Mouse (Mus musculus): ENCODE data around the gene Tyr.

The Tyr gene

DNA sequence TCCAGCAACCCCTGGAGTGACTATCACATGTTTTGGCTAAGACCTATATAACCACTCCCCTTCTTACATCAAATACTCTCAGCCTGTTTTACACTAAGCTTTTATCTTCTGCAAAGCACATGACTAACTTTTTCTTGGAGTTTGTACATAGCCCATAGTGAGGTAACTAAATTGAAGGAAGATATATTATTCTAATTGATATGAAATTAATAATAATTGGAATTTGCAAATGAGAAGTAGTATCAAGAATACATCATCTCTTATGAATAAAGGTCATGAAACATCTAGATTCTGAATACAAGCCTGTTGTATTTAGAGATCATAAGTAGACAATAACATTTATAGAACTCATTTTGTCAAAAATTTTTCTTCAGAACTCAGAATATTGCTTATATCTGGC, at the start of gene Tyr:
Gene Tyr, minus strand, starts transcription at position 101 of the 400 bp plus-strand sequence.
- no peak for DNase-seq (ENCODE audit: low spot score)

DNA sequence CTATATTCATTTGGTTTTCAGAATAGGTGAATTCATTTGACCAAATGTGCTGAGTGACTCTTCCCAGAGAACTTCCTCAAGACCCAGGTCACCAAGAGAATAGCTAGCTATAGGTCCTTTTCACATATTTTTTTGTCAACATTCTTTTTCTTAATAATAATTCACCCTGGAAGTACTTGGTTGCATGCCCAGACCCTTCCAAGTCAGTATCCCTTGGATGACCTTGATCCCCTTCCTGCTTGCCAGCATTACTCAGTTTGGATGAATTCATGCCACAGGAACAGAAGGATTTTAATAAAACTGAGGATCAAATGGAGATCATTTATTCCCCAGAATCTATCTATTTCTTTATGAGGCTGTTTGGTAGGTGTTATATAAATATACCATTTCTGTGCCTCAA, 45.7 kb upstream of the Tyr start:
- no peak for DNase-seq (ENCODE audit: low spot score)

DNA sequence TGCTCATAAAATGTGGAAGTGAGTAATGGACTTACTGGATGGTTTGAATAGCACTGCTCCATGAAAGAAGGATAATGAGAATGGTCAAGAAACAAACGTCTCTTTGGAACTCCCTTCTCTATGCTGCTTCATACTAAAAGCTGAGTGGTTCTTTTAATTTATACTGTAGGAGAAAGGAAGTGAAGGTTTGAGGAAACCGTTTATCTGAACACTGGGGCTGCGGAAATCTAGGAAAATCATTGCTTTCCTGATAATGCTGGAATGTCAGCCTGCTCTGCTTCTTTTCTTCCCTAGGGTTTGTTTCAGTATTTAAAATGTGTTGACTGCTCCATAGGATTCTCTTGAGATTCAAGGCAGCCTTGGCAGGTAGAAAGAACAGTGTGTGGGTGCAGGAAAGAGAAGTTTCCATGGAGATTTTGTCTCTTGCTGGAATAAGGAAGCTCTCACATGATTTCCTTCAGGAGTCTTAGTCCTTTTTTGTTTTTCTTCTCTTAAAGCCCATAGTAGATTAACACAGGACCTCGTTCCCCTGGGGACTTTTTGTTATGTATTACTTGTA, 891 bp upstream of the Tyr start:
- no peak for DNase-seq (ENCODE audit: low spot score)

DNA sequence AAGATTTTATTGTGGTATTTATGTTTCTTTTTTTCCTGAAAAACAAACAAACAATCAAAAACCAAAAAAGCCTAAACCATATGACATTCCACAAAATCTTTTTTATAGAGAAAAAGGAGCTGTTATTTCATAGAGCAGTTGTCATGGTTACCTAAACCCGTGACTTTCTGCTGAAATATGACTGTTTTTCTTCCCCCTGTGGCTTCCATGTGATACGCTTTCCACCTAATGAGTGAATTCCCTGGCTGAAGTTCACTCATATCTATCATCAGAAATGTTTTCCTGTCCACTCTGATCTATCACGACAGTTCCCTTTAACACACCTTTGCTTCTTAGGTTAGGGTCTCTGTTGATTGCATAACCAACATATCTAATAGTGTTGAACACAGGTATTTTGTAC, 5.3 kb downstream of the Tyr start:
- DNase-seq (ENCODE audit: low spot score), result no peak

DNA sequence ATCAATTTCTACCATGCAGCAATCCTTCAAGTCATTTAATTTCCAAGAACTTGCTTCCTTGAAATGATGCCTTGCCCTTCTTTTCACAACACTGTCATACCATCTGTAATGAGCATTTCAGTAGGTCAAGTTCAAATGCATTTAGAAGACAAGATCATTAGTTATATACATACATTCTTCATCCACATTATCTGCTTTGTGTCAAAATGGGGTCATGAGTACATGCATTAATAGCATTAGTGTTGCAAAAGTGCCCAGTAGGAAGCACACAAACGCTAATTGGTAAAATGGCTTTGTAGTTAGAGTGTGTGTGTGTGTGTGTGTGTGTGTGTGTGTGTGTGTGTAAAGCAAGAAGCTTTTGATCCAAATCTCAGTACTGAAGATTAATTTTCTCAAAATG, 80.0 kb downstream of the Tyr start:
- DNase-seq (ENCODE audit: low spot score), result no peak

DNA sequence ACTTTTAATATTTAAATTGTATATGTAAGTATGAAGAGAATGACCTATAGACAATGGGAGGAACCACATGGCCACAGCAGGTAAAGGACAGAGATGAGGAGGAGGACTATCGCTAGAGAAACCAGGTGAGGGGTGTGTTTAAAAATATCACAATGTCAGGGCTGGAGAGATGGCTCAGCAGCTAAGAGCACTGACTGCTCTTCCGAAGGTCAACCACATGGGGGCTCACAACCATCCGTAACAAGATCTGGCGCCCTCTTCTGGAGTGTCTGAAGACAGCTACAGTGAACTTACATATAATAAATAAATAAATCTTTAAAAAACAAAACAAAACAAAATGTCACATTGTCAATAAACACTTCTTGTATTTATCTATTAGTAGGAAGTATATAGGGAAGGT, 81.9 kb downstream of the Tyr start:
- DNase-seq (ENCODE audit: low spot score), result peak; percentile 4

DNA sequence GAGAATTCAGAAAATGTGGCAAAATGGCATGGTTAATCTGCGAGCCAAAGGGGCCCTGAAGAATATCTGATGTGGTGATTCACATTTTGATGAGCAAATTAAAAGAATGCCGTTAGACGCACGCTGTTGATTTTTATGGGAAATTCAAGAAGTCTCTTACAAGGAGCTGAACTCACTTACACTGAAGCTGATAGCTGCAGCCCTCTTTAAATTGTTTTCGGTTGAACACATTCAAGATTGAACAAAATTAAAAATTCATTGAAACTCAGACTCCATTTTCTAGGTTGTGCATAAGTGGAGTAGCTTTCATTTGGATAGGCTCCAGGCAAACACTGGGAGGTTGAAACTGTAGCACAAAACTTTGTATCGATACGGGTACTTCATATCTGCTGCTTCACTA, 96.3 kb downstream of the Tyr start:
- no peak for DNase-seq (ENCODE audit: low spot score)

DNA sequence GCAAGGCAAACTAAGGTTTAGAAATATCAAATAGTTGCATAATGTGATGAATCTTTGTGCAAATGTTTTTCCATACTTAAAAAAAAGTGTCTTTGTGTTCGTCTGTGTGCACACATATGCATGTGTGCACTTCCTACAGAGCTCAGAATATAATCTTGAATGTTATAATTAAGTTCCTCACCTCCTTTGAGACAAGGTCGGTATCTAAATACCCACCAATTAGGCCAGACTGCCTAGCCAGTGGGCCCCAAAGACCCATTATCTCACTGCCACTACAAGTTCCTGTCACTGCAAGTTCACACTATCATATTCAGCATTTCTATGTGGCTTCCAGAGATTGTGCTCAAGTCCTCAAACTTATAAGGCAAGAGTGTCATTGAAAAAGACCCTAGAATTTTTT, 118.4 kb downstream of the Tyr start:
- DNase-seq (ENCODE audit: low spot score), result no peak
